Mouse (Mus musculus): ENCODE measurements around the gene Cox19.
A peak's percentile ranks its signal among the peaks of the same experiment; 100 is the strongest.

- no peak for TF ChIP-seq TAL1 (conservative IDR thresholded peaks at IDR 0.05; ENCODE audit: low read depth, low read length)
- TF ChIP-seq CTCF (IDR thresholded peaks at IDR 0.05; ENCODE audit: low read depth, low read length), result peak; percentile 78
- no peak for TF ChIP-seq POLR2AphosphoS5 (IDR thresholded peaks at IDR 0.05; ENCODE audit: insufficient replicate concordance, low read depth, low read length)
Measured at GRCm38 (mm10) chr5:139397959-139398753, 46.9 kb upstream of the Cox19 start.

Data from G1E (cell line).